Mouse (Mus musculus): ENCODE measurements around the gene Col9a3.

Gene Col9a3

DNA sequence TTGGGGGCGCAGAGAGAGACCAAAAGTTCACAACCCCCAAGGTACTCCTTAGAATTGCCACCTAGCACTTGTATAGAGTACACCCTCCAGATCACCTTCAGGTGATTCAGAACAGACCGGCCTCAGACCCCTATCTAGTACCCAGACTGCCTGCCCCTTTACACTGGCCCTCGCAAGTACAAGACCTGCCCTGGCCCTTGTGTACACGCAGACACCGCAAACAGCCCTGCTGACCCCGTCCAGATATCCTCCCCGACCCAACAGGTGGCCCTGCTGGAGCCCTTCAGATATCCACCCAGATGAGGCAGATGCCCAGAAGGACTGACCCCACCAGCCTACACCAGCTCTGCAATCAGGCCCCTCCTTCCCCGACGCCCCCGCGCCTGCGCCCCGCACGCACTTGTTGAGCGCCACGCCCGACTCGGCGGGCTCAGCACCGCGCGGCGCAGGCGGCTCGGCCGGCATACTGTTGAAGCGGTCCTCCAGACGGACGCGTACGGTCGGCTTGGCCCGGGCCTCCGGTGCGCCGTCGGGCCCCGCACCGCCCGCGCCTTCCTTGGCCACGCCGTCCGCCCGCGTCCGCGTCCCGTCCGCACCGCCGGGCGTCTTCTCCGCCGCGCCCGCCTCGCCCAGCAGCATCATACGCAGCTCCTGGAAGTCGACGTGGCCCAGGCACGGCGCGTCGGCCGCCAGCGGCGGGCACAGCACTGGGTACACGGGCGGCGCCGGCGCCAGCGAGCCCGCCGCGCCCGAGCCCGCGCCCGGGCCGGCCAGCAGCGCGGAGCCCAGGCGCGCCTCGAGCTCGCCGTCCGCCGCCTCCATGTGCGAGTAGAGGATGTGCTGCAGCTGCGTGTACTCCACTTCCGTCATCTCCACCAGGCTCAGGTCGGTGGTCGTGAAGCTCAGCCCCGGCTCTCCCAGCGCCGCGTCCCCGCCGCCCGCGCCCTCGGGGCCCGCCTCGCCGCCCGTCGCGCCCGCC, 44.3 kb downstream of the Col9a3 start:
- DNase-seq, result no peak

DNA sequence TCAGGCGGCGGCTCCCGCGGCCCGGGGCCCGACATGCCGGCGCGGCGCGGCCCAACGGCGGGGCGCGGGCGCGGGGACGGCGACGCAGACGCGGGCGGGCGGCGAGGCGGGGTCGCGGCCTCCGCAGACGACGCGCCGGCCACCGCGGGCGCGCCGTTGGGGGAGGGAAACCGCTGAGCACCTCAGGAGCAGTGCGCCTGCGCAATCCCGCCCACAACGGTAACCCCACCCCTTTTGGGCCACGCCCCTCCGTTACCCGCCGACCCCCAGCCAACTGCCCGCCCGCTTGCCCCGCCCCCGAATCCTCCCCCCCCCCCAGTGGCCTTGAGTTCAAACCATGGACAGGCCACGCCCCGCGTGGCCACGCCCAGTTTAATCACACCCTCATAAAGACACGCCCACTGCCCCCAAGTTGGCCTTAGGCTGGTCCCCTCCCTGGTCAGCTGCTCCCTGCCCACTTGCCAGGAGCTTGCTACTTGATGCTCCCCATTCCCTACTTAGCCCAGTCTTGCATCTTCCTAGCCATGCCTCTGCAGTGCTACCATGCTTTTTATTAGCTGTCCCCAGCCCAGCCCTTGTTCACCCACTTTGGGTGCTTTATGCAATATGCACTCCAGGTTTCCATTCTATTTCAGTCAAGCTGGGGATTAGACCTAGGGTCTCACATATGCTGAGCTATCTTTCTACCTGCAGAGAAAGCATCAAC, 45.1 kb downstream of the Col9a3 start, which contains the start of gene Tcfl5:
Gene Tcfl5 (minus strand): TSS at position 154 of the 706 bp plus-strand sequence.
- no peak for DNase-seq

DNA sequence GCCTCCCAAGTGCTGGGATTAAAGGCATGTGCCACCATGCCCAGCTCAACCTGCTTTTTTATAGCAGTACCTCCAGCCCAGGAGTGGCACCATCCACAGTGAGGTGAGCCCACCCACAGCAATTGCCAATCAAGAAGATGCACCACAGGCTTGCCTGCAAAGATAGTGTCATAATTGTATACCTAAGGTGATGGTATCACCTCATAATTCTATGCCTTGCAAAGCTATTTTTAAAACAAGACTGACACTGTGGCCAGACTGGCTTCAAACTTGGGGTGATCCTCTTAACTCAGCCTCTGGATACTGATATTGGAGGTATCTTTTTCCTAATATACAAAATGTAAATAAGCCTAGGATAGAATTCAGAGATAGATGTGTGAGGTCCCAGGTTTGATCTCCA, 46.0 kb downstream of the Col9a3 start:
- no peak for DNase-seq

DNA sequence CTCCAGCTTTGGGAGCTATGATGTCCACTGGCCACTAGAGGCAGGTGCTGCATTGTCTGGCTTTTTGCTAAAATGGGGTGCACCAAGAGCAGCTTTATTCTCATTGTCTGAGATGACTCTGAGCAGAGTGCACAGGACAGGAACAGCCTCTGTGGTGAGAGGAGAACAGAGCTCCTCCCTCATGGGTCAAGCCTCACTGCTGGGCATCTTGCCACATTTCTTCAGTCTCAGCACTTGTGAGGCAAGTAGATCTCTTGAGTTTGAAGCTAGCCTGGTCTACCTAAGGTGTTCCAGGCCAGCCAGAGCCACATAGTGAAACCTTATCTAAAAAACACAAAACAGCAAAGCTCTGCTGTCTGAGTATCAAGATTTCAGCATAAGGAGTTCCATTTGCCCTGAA, 49.3 kb downstream of the Col9a3 start:
- no peak for DNase-seq

DNA sequence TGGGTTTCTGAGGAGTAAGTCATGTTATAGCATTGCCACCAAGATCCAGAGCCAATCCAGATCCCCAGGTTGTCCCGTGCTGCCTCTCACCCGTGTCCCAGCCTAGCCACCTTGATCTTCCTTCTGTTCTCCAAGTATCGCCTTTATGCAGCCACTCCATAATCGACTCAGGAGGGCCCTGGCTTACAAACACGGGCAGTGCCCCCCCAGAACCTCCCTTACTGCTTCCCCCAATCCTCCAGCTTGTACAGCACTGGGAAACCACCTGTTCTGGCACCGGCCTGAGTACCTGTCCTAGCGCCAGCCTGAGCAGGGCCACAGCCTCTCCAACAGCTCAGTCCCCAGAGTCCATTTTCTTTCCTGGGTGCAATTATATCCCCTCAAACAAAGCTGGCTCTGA, 57.1 kb downstream of the Col9a3 start:
- DNase-seq, result no peak

DNA sequence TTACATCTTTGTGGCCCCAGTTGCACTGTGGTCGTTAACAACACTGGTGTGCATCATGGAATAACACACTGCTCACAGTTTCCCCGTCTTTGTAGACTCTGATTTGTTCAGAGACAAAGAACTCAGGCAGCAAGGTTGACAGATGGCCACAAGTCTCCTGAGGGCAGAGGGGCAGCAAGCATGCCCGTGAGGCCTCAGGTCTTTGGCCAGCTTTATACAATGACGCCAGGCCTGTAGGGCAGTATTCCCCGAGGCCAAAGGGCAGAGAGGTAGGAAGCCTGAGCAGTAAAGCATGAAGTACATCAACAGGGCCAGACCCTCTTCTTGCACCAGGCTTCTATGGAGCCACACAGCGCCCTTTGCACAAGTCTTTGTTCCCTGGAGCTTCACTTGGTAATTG, 57.6 kb downstream of the Col9a3 start:
- peak; percentile 43 to 52 for DNase-seq

DNA sequence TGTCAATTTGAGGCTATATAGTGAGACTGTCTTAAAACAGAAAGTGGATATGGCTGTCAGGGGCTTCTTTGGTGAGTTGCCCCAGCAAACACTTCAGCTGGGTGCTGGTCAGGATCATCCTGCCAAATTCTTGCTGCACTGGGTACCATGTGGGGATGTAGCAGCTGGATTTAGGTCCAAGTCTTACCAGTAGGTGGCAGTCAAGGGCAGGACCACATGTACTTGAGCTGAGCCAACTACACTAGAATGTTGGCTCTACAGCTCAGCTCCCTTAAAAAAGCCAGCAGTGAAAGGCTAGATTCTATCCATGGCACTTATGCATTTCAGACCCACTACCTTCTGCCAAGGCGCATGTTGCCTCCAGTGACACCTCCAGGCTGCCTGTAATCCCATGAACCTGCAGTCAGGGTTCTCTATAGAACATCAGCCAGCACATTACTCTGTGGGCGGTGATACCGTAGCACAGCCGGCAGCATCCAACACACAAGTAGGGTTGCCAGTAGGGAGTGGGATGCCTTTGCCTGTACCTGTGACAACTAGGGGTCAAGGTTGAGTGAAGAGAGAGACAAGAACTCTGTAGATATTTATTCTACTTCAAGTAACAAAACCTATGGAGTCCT, 59.9 kb downstream of the Col9a3 start:
- peak; percentile 79 to 87 for DNase-seq

DNA sequence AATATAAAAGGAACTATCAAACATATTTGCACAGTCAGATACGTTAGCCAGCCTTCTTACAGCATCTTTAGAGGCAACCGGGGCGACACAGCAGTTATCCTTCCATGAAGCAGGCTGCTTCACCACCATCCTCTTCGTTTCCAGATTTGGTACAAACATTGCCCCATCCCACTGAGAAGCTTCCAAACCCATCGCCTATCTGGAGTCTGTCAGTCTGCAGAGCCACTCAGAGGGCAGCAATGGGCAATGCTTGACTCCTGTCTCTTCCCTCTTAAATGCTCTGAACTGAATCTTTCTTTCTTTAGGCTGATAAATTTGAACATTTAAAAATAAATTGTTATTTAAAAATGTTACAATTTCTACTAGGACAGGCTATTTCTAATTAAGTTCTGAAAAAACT, 60.8 kb downstream of the Col9a3 start:
- no peak for DNase-seq

DNA sequence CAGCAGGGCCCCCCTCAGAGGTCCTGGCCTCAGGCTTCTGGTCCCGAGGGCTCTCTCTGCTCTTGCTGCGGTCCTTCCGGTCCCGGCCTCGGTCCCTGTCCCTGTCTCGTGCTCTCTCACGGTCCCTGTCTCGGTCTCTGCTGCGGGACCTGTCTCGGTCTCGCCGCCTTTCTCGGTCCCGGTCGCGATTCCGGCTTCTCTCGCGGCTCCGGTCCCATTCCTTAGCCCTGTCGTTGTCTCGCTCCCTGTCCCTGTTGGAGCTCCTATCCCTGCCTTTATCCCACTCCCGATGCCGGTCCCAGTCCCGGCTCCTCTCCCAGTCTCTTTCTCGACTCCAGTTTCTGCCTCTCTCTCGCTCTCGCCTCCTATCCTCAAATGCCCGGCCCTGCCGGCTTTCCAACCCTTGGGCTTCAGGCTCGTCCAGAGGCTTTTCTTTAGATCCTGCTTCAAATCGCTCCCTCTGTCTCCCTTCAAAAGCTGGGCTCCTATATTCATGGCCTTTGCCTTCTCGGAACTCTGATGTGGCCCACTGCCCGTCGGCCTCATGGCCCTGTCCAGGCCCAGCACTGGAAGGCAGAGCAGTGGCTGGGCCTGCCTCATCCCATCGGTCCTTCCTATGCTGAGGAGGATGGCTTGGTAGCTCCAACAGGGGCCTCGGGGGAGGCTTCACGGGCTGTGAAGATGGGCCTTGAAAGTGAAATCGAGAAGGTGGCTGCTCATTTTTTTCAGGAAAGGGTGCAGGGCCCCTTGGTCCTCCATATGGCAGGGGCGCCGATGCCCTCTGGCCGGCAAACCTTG, 62.0 kb downstream of the Col9a3 start:
- peak in 1 of 2 experiments; percentile 34 for DNase-seq

DNA sequence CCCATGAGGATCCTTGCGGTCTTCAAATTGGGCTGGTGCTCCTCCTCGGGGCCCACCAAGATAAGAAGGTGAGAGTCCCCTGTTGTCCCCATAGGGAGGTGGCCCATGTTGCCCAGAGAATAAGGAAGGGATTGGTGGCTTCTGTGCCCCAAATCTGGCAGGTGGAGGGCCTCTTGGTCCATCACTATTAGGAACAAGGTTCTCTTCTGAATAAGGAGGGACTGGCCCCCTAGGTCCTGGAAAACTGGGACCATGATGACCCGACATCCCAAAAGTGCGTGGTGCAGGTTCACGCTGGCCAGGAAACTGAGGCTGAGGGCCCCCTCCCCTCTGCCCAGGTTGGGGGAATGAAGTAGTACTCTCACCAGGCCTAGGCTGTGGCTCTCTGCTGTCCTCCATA, 62.9 kb downstream of the Col9a3 start:
- no peak for DNase-seq

DNA sequence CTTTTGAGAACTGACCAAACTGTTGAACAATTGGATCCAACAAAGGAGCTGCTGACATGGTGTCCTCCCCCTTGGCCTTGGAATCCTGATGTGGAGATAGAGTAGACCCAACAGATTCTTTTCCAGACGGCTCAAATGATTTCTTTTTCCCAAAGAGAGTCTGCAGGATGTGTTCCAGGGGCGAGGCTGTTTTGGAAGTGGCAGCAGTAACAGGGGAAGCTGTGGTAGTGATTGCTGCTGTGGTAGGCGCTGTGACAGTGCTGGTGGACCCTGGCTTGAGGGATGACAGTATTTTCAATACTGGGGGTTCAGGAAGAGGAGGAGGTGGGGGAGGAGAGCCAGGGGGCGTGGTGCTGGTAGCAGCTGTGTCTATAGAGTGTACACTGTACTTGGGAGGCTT, 64.4 kb downstream of the Col9a3 start:
- DNase-seq, result no peak
